Mouse (Mus musculus): ENCODE results near the gene Ano8.
A peak's percentile ranks its signal among the peaks of the same experiment; 100 is the strongest.

The Ano8 gene

DNA sequence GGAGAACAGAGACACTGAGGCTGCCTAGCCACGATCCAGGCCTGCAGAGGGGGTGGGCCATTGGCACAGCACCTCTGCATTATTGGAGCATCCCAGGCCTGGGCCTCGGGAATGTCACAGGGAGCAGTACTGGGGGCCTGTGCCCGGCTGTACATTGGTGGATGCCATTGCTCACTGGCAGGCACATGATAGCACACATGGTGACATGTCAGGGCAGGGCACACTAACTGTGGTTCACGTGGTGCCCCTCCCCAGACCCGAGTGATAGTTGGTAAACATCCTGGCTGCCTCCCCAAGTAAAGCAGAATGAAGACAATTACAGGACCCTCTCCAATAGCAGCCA is 14.9 kb downstream of the Ano8 start:
- no peak for DNase-seq (ENCODE audit: low read depth, low spot score)

GRCm38 (mm10) chr8:71470146-71470912 is 15.4 kb downstream of the Ano8 start:
- DNase-seq (ENCODE audit: low read depth, low spot score), result no peak

- no peak for DNase-seq (ENCODE audit: low read depth, low spot score)
Observed at GRCm38 (mm10) chr8:71469411-71469810, 16.4 kb downstream of the Ano8 start.

- peak; percentile 99 for DNase-seq (ENCODE audit: low read depth, low spot score)
Observed at GRCm38 (mm10) chr8:71468916-71469315, 16.8 kb downstream of the Ano8 start, which contains the start of gene Dda1. Dda1 (plus strand) TSS chr8:71469199.

DNA sequence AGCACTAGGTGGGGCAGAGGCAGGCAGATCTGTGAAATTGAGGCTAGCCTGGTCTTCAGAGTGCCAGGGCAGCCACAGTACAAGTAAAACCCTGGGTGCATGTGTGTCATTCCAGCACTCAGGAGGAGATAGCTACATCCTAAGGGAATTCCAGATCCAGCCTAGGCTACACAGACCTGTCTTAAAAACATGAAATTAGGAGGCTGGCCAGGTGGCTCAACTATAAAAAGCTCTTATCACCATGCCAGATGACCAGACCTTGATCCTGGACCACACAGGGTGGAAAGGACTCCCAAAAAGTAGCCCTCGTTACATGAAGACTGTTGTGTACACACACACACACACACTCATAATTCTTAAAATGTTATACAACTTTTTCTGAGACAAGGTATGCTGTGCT is 17.8 kb downstream of the Ano8 start:
- DNase-seq (ENCODE audit: low read depth, low spot score), result no peak

GRCm38 (mm10) chr8:71467201-71467600 is 18.6 kb downstream of the Ano8 start:
- no peak for DNase-seq (ENCODE audit: low read depth, low spot score)

GRCm38 (mm10) chr8:71466198-71466597 is 19.6 kb downstream of the Ano8 start:
- DNase-seq (ENCODE audit: low read depth, low spot score), result no peak

GRCm38 (mm10) chr8:71465733-71466132 is 20.0 kb downstream of the Ano8 start:
- DNase-seq (ENCODE audit: low read depth, low spot score), result no peak

- peak; percentile 100 for DNase-seq (ENCODE audit: low read depth, low spot score)
Observed at GRCm38 (mm10) chr8:71464513-71465500, 21.0 kb downstream of the Ano8 start, which contains the start of gene Mrpl34. Mrpl34 (plus strand) TSS chr8:71464959.

DNA sequence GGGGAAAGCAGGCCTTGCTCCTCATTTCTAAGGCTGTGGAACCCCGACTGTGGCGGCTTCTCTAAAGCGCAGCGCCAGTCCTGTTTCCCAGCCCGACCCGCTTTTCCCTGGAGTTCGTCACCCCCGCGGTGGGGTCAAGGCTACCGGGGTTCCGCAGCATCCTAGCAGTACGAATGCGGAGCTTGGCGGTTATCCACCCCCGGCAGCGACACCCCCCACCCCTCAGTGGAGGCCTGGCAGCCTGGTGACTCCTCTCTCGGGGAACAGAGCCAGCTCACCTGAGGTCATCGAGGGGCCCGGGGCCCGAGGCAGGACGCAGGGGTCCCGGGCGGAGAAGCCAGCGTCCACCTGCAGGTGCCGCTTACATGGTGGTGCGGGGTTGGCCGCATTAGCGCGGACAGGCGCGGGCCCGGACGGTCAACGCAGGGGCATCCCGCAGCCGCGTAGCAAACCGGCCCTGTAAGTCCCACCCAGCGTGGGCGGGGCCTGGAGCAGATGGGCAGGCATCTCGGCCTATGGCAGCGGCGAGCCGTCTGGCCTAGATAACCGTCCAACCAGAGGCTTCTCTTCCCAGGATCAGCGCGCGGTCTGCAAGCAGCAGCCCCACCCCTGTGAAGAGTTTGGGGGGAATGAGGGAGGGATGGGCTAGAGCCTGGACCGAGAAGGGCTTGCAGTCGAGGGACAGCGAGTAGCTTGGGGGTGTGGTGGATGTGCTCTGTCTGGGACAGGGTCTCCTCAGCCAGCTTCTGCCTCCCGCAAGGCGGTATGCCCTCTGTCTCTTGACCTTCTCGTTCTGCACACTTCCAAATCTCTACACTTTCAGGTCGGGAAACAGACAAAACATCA is 22.4 kb downstream of the Ano8 start, which contains the start of gene Abhd8:
Gene Abhd8, minus strand, starts transcription at position 468 of the 846 bp plus-strand sequence.
- DNase-seq (ENCODE audit: low read depth, low spot score), result peak; percentile 97

DNA sequence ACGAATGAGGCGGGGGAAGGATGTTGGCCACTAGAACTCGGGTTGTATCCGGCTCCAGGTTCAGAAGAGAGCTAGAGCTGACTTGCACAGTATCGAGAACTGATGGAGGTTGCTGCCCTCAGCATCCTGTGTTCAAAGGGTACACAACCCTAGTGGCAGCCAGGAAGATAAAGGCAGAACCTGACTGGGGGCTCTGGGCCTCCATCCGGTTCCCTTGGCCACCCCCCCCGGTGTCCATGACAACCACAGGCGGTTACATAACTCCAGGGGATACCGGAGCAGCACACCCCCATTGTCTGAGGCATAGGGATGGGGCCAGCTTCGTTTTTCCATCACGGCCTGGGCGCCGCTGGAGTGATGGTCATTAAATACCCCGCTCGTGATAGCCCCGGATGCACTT is 23.0 kb downstream of the Ano8 start:
- no peak for DNase-seq (ENCODE audit: low read depth, low spot score)

- no peak for DNase-seq (ENCODE audit: low read depth, low spot score)
Observed at GRCm38 (mm10) chr8:71462191-71462590, 23.6 kb downstream of the Ano8 start.

DNA sequence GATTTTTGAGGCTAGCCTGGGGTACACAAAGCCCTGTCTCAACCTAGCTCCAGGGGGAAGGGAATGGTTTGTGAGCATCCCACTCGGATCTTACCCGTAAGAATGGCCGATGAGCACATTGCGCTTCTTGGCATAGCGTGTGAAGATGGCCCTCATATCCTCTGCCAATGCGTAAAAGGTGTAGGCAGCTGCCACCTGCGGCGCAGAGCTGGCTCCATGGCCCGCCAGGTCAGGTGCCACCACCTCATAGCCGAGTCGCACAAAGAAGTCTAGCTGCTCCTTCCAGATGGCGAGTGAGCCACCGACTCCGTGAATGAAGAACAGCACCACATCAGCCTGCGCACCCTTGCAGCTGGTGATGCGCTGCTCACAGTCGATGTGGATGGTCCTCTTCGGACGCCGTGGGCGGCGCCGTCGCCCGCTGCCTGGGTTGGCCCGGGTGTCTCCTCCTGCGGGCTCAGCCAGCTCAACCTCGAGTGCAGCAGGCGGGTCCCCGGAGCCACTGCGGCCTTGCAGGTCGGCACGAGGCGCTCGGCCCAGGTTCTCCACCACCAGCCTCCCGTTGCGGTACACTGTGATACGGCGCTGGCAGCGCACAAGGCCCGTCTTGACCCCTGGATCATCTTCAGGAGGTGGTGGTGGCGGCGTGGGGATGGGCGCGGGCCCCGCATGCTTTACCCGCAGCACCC is 24.5 kb downstream of the Ano8 start:
- DNase-seq (ENCODE audit: low read depth, low spot score), result no peak

DNA sequence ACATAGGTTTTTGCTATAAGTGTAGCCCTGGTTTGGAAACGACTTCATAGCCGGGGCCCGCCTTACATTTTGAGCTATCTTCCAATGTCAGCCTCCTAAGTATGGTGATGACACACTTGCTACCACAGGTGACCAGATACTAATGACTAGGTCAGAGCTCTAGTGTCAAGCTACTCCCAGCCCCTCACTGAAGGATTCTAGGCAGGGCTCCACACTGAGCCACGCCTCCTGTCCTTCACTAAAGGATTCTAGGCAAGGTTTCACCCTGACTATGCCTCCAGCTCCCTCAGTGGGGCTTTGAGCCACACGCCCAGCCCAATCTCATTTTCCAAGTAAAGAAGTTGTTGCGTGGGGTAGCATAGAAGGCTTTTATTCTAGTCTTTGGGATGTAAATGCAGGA is 25.0 kb downstream of the Ano8 start:
- no peak for DNase-seq (ENCODE audit: low read depth, low spot score)

GRCm38 (mm10) chr8:71457659-71458270 is 28.0 kb downstream of the Ano8 start:
- no peak for DNase-seq (ENCODE audit: low read depth, low spot score)

DNA sequence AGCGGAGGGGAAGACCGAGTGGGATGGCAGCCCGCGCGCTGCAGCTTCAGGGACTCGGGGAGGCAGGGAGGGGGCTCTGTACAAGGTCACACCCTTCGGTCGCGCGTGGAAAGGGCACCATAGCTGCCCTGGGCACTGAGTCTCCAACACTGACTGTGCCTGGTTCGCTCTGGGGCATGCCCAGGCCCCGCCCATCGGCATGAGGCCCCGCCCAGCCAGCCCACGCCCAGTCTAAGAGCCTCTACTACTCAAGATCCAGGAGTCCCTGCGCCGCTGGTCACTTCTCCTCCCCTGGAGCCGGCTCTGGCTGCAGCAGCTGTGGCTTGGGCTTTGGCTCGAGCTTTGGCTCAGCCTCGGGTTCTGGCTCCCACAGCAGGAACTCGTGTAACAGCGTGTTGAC is 28.9 kb downstream of the Ano8 start:
- DNase-seq (ENCODE audit: low read depth, low spot score), result no peak

- no peak for DNase-seq (ENCODE audit: low read depth, low spot score)
Observed at GRCm38 (mm10) chr8:71454668-71455067, 31.1 kb downstream of the Ano8 start.

GRCm38 (mm10) chr8:71452669-71453068 is 33.1 kb downstream of the Ano8 start:
- DNase-seq (ENCODE audit: low read depth, low spot score), result no peak

GRCm38 (mm10) chr8:71451777-71452176 is 34.0 kb downstream of the Ano8 start:
- DNase-seq (ENCODE audit: low read depth, low spot score), result no peak

- DNase-seq (ENCODE audit: low read depth, low spot score), result no peak
Observed at GRCm38 (mm10) chr8:71451337-71451736, 34.4 kb downstream of the Ano8 start.
